Mouse (Mus musculus) small intestine, adult 2 months (tissue): ENCODE results near the gene Orai2.

Experiments
- CTCF ChIP-seq: fragments of 200-500 bp; IDR thresholded peaks from 2 replicates; pipeline ENCODE4 v1.5.1; 2012; ENCODE audit warnings: low read depth, mild to moderate bottlenecking, control low read depth, inconsistent platforms, low read length, moderate library complexity, mixed read lengths; ENCODE audit not compliant: insufficient replicate concordance, insufficient read length; ENCODE audit errors: extremely low read depth
- POLR2A ChIP-seq: fragments of 200-500 bp; IDR thresholded peaks from 2 replicates; pipeline ENCODE4 v1.6.1; 2012; ENCODE audit warnings: low read depth, mild to moderate bottlenecking, control low read depth, inconsistent platforms, low read length, moderate library complexity

- no peak for TF ChIP-seq POLR2A
- TF ChIP-seq CTCF, result no peak
These were observed 72.0 kb downstream of the Orai2 start for GRCm38 (mm10) chr5:136098536-136098935.
